Mouse (Mus musculus) limb, embryonic 13.5 days (tissue): Measurements from ENCODE around the gene Tnfrsf1a. TPM values are rescaled to one million over a fixed set of nuclear protein-coding genes. Genes with fewer than 3 reads are reported as not detected.

Experiments used
- ATAC-seq: fragments of 200-750 bp; cut with Nextera tagmentation; 2 replicates; pipeline ENCODE4 v1.8.0; 2017; ENCODE audit warnings: low read depth, moderate number of reproducible peaks, moderate TSS enrichment; ENCODE audit not compliant: low FRiP score
- H3K27ac ChIP-seq: fragments of 300-500 bp; sonication (generic); 2 replicates; pipeline ENCODE4 v1.5.1; 2015; ENCODE audit warnings: inconsistent platforms, mild to moderate bottlenecking, moderate library complexity
- H3K27me3 ChIP-seq: fragments of 300-500 bp; sonication (generic); 2 replicates; pipeline ENCODE4 v1.6.1; 2015; ENCODE audit warnings: mild to moderate bottlenecking, inconsistent platforms
- H3K36me3 ChIP-seq: fragments of 300-500 bp; sonication (generic); 2 replicates; pipeline ENCODE4 v1.6.1; 2015; ENCODE audit warnings: inconsistent platforms, mild to moderate bottlenecking, moderate library complexity
- H3K4me1 ChIP-seq: fragments of 300-500 bp; sonication (generic); 2 replicates; pipeline ENCODE4 v1.6.1; 2015; ENCODE audit warnings: inconsistent platforms
- H3K4me2 ChIP-seq: fragments of 300-500 bp; sonication (generic); replicated peaks from 2 replicates; pipeline ENCODE4 v1.6.1; 2015; ENCODE audit warnings: inconsistent platforms, mild to moderate bottlenecking, moderate library complexity
- H3K4me3 ChIP-seq: fragments of 300-500 bp; sonication (generic); 2 replicates; pipeline ENCODE4 v1.5.1; 2015; ENCODE audit warnings: moderate library complexity, mild to moderate bottlenecking, inconsistent platforms
- H3K9ac ChIP-seq: fragments of 300-500 bp; sonication (generic); 2 replicates; pipeline ENCODE4 v1.6.1; 2015; ENCODE audit warnings: mild to moderate bottlenecking, inconsistent platforms
- H3K9me3 ChIP-seq: fragments of 300-500 bp; sonication (generic); 2 replicates; pipeline ENCODE4 v1.6.1; 2016; ENCODE audit warnings: inconsistent platforms
- WGBS: fragments of 180-500 bp; shearing (Covaris S2); methylation state at CpG from one replicate; pipeline ENCODE4 v1.1.7; 2015; 5-methylcytosine and 5-hydroxymethylcytosine counted together
- polyA plus RNA-seq: library from polyadenylated mRNA; unstranded; fragments of >200 nt; fragmentation: Nextera tagmentation; extraction: Ambion mirVana; gene quantifications from 2 replicates; pipeline ENCODE4 v1.2.1, GENCODE M21; 2015

Gene Tnfrsf1a
- polyA plus RNA-seq, 1 experiment from 2014 or later = 71.4 TPM

GRCm38 (mm10) chr6:125328243-125328642 is 20.9 kb upstream of the Tnfrsf1a start:
- Histone ChIP-seq H3K4me1 (peaks cover 18% of the 10 kb centered on the region), H3K9me3 (no peaks in the 10 kb centered on the region), H3K36me3 (no peaks in the 10 kb centered on the region), H3K4me3 (no peak overlapping the region), H3K27ac (no peak overlapping the region), H3K27me3 (peaks cover 6% of the 10 kb centered on the region), H3K4me2 (no peak overlapping the region), H3K9ac (no peak overlapping the region)
- 83% methylated on average over 5 of the region's 5 CpGs for WGBS
- no peak for ATAC-seq

GRCm38 (mm10) chr6:125330626-125331326 is 18.4 kb upstream of the Tnfrsf1a start:
- WGBS = 2% methylated on average over 39 of the region's 39 CpGs
- no peaks in the 10 kb centered on the region for H3K27me3 ChIP-seq
- peak overlapping the region; percentile 57 for H3K4me3 ChIP-seq
- H3K4me2 ChIP-seq = peak overlapping the region; percentile 86
- peaks cover 18% of the 10 kb centered on the region for H3K4me1 ChIP-seq
- peak overlapping the region; percentile 79 for H3K9ac ChIP-seq
- no peaks in the 10 kb centered on the region for H3K36me3 ChIP-seq
- H3K27ac ChIP-seq = no peak overlapping the region
- no peaks in the 10 kb centered on the region for H3K9me3 ChIP-seq
- peak; percentile 87 for ATAC-seq

GRCm38 (mm10) chr6:125333112-125333899 is 15.9 kb upstream of the Tnfrsf1a start:
- ATAC-seq = no peak
- no peak overlapping the region for H3K9ac ChIP-seq
- H3K9me3 ChIP-seq = no peaks in the 10 kb centered on the region
- no peaks in the 10 kb centered on the region for H3K36me3 ChIP-seq
- no peak overlapping the region for H3K27ac ChIP-seq
- no peak overlapping the region for H3K4me2 ChIP-seq
- no peak overlapping the region for H3K4me3 ChIP-seq
- peaks cover 18% of the 10 kb centered on the region for H3K4me1 ChIP-seq
- WGBS = 74% methylated on average over 14 of the region's 14 CpGs
- no peaks in the 10 kb centered on the region for H3K27me3 ChIP-seq

DNA sequence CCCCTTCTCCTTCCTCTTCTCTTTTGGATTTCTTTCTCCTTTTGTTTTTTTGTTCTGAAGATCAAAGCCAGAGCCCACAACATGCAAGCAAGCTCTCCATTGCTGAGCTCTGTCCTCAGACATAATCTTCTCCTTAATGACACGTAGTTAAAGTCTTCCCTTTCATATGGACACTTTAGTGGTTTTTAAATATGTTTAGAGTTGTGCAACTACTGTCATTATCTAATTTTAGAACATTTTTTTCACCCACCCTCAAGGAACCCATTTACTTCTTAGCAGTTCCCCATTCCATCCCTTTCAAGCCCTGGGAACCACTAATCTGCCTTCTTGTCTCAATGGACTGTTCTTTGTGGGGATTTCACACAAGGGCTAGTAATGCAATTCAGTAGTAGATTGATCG is 14.8 kb upstream of the Tnfrsf1a start:
- ATAC-seq = no peak
- no peak overlapping the region for H3K27ac ChIP-seq
- H3K9me3 ChIP-seq = no peaks in the 10 kb centered on the region
- peaks cover 18% of the 10 kb centered on the region for H3K4me1 ChIP-seq
- H3K4me2 ChIP-seq = no peak overlapping the region
- H3K9ac ChIP-seq = no peak overlapping the region
- no peaks in the 10 kb centered on the region for H3K27me3 ChIP-seq
- no peak overlapping the region for H3K4me3 ChIP-seq
- no peaks in the 10 kb centered on the region for H3K36me3 ChIP-seq
- WGBS = 66% methylated on average over 2 of the region's 2 CpGs

- no peaks in the 10 kb centered on the region for H3K27me3 ChIP-seq
- 71% methylated on average over 9 of the region's 9 CpGs for WGBS
- ATAC-seq = no peak
- no peaks in the 10 kb centered on the region for H3K36me3 ChIP-seq
- H3K4me3 ChIP-seq = no peak overlapping the region
- H3K27ac ChIP-seq = no peak overlapping the region
- H3K4me1 ChIP-seq = peaks cover 14% of the 10 kb centered on the region
- H3K9me3 ChIP-seq = no peaks in the 10 kb centered on the region
- no peak overlapping the region for H3K4me2 ChIP-seq
- no peak overlapping the region for H3K9ac ChIP-seq
These were observed 10.1 kb upstream of the Tnfrsf1a start for GRCm38 (mm10) chr6:125338791-125339660.

- no peak for ATAC-seq
- H3K4me3 ChIP-seq = no peak overlapping the region
- 74% methylated on average over 5 of the region's 5 CpGs for WGBS
- no peaks in the 10 kb centered on the region for H3K27me3 ChIP-seq
- H3K9ac ChIP-seq = 0 out of 2 replicates have a peak overlapping the region, but pooled peaks have one; percentile 2
- H3K36me3 ChIP-seq = no peaks in the 10 kb centered on the region
- no peaks in the 10 kb centered on the region for H3K9me3 ChIP-seq
- H3K27ac ChIP-seq = peak overlapping the region; percentile 3; the same call in 1 of the 2 replicates
- peaks cover 19% of the 10 kb centered on the region for H3K4me1 ChIP-seq
- H3K4me2 ChIP-seq = no peak overlapping the region
These were observed 8.9 kb upstream of the Tnfrsf1a start for GRCm38 (mm10) chr6:125340244-125340643.

- no peak overlapping the region for H3K9ac ChIP-seq
- no peaks in the 10 kb centered on the region for H3K27me3 ChIP-seq
- no peak for ATAC-seq
- peaks cover 19% of the 10 kb centered on the region for H3K4me1 ChIP-seq
- WGBS = 79% methylated on average over 3 of the region's 3 CpGs
- no peak overlapping the region for H3K4me2 ChIP-seq
- no peaks in the 10 kb centered on the region for H3K9me3 ChIP-seq
- no peak overlapping the region for H3K4me3 ChIP-seq
- H3K27ac ChIP-seq = no peak overlapping the region
- no peaks in the 10 kb centered on the region for H3K36me3 ChIP-seq
These were observed 7.0 kb upstream of the Tnfrsf1a start for GRCm38 (mm10) chr6:125342198-125342597.

- Histone ChIP-seq H3K9me3 (no peaks in the 10 kb centered on the region), H3K9ac (no peak overlapping the region), H3K36me3 (no peaks in the 10 kb centered on the region), H3K27ac (0 out of 2 replicates have a peak overlapping the region, but pooled peaks have one; percentile 28), H3K4me2 (no peak overlapping the region), H3K4me1 (peaks cover 30% of the 10 kb centered on the region), H3K4me3 (no peak overlapping the region), H3K27me3 (no peaks in the 10 kb centered on the region)
- 21% methylated on average over 8 of the region's 8 CpGs for WGBS
- ATAC-seq = no peak
These were observed 5.1 kb upstream of the Tnfrsf1a start for GRCm38 (mm10) chr6:125344084-125344483.

GRCm38 (mm10) chr6:125344866-125345265 is 4.3 kb upstream of the Tnfrsf1a start:
- no peak overlapping the region for H3K27ac ChIP-seq
- no peak overlapping the region for H3K9ac ChIP-seq
- WGBS = 59% methylated on average over 4 of the region's 4 CpGs
- peaks cover 30% of the 10 kb centered on the region for H3K4me1 ChIP-seq
- no peaks in the 10 kb centered on the region for H3K9me3 ChIP-seq
- H3K27me3 ChIP-seq = no peaks in the 10 kb centered on the region
- no peak for ATAC-seq
- no peak overlapping the region for H3K4me2 ChIP-seq
- H3K4me3 ChIP-seq = no peak overlapping the region
- H3K36me3 ChIP-seq = no peaks in the 10 kb centered on the region

- WGBS = 57% methylated on average over 1 of the region's 1 CpGs
- no peak for ATAC-seq
These were observed 3.5 kb upstream of the Tnfrsf1a start for GRCm38 (mm10) chr6:125345625-125346024.

DNA sequence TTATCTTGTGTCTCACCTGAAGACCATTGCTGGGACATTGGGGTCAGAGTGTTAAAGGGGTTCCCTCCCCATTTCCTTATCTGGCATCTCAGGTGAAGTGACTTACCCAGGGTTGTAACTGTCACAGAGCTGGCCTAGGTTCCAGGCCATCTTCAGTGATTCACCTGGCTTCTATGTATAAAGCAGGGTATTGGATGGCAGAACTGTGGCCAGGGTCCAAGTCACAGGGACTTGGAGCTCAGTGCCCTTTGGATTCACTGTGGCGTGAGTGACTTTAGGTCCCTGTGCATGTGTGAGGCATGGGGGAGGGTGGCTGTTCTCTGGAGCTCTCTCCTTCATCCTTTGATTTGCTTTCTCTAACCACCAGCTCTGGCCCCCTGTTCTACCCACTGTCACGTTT is 3.1 kb upstream of the Tnfrsf1a start:
- H3K36me3 ChIP-seq = no peaks in the 10 kb centered on the region
- 56% methylated on average over 2 of the region's 2 CpGs for WGBS
- no peak for ATAC-seq
- H3K9ac ChIP-seq = no peak overlapping the region
- no peak overlapping the region for H3K4me2 ChIP-seq
- no peak overlapping the region for H3K27ac ChIP-seq
- H3K4me1 ChIP-seq = peaks cover 28% of the 10 kb centered on the region
- no peak overlapping the region for H3K4me3 ChIP-seq
- no peaks in the 10 kb centered on the region for H3K9me3 ChIP-seq
- H3K27me3 ChIP-seq = no peaks in the 10 kb centered on the region

More at GRCm38 (mm10) chr6:125345625-125346024, 3.5 kb upstream of the Tnfrsf1a start:
- H3K27ac ChIP-seq = no peak overlapping the region
- H3K4me3 ChIP-seq = no peak overlapping the region
- no peaks in the 10 kb centered on the region for H3K36me3 ChIP-seq
- H3K4me1 ChIP-seq = peaks cover 28% of the 10 kb centered on the region
- H3K9ac ChIP-seq = no peak overlapping the region
- no peaks in the 10 kb centered on the region for H3K9me3 ChIP-seq
- no peaks in the 10 kb centered on the region for H3K27me3 ChIP-seq
- H3K4me2 ChIP-seq = no peak overlapping the region
